Mouse (Mus musculus) E14TG2a.4 (cell line): ENCODE results near the gene Sptbn4.

Experiments used
- CTCF ChIP-seq: conservative IDR thresholded peaks from 2 replicates; pipeline ENCODE4 v1.5.1; 2014; ENCODE audit warnings: low read length
- NANOG ChIP-seq: IDR thresholded peaks from 2 replicates; pipeline ENCODE4 v1.6.1; 2014; ENCODE audit warnings: borderline replicate concordance, low read length, mixed read lengths
- POU5F1 ChIP-seq: IDR thresholded peaks from 2 replicates; pipeline ENCODE4 v1.6.1; 2014; ENCODE audit warnings: low read length, borderline replicate concordance

DNA sequence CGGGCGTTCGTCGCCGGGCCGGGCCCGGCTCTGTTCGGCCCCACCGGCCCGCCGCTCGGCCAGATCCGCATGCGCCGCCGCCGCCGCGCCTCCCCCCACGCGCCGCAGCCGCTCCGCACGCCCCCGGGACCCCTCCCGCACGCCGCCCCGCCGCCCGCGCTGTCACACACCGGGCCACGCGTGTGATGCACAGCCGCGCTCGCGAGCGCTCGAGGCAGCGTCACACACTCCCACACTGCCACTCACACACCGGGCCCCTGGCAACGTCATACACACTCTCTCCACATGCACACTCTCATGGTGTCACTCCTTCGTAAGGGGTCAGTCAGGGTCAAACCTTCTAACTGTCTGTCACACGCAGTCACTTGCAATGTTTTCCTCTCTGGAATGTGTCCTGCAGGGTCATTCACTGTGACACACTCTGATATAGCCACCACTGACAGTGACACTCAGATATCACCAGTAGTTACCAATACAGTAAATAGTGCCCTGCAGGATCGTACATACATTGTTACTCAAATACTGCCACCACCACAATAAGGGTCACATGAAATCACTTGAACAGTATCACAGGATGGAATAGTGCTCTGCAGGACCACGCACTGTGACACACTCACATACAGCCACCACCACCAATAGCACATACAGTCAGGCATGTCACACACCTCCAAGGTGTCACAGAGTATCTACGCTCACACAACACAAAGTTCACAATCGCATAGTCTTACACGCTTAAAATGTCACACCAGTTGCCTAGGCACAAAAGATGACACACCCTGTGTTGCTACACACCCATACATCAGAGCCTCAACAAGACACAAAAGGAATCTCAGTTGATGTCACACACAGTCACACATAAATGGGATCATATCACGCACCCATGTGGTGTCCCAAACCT is 716 bp downstream of the Sptbn4 start:
- TF ChIP-seq CTCF (no peak), POU5F1 (no peak), NANOG (no peak)
